Mouse (Mus musculus) CH12F3 (cell line): ENCODE measurements around the gene Rnf41.

Experiments used
- in situ Hi-C: fragments of 300-500 bp; cut with MboI; formaldehyde crosslinking; loops from 2 replicates; pipeline ENCODE4 v1.14.3; 2020; ENCODE audit warnings: low sequenced_read_pairs

Gene Rnf41

GRCm38 (mm10) chr10:128424604-128425003, 13.1 kb downstream of the Rnf41 start:
- in situ Hi-C loops, result no loop called here

GRCm38 (mm10) chr10:128425260-128425659, 13.8 kb downstream of the Rnf41 start:
- in situ Hi-C loops, result no loop called here

- in situ Hi-C loops, result no loop called here
These were observed 17.6 kb downstream of the Rnf41 start for GRCm38 (mm10) chr10:128429052-128429451.

GRCm38 (mm10) chr10:128429454-128429853, 18.0 kb downstream of the Rnf41 start:
- in situ Hi-C loops, result no loop called here

GRCm38 (mm10) chr10:128433417-128433816, 22.0 kb downstream of the Rnf41 start:
- in situ Hi-C loops, result no loop called here

GRCm38 (mm10) chr10:128434681-128435080, 23.2 kb downstream of the Rnf41 start:
- in situ Hi-C loops, result no loop called here

- in situ Hi-C loops, result no loop called here
These were observed 23.8 kb downstream of the Rnf41 start for GRCm38 (mm10) chr10:128435186-128435823.

GRCm38 (mm10) chr10:128435873-128436272, 24.4 kb downstream of the Rnf41 start:
- in situ Hi-C loops, result no loop called here

GRCm38 (mm10) chr10:128436376-128436775, 24.9 kb downstream of the Rnf41 start:
- in situ Hi-C loops, result no loop called here

GRCm38 (mm10) chr10:128438675-128439279, 27.3 kb downstream of the Rnf41 start:
- in situ Hi-C loops, result no loop called here

- in situ Hi-C loops, result no loop called here
These were observed 28.9 kb downstream of the Rnf41 start for GRCm38 (mm10) chr10:128440407-128440806.

- in situ Hi-C loops, result no loop called here
These were observed 30.1 kb downstream of the Rnf41 start for GRCm38 (mm10) chr10:128441324-128442119.

GRCm38 (mm10) chr10:128442718-128443117, 31.3 kb downstream of the Rnf41 start:
- in situ Hi-C loops, result no loop called here

GRCm38 (mm10) chr10:128444354-128444753, 32.9 kb downstream of the Rnf41 start:
- in situ Hi-C loops, result no loop called here

- in situ Hi-C loops, result no loop called here
These were observed 34.0 kb downstream of the Rnf41 start for GRCm38 (mm10) chr10:128445407-128445806.

GRCm38 (mm10) chr10:128451014-128451413, 39.6 kb downstream of the Rnf41 start:
- in situ Hi-C loops, result no loop called here

GRCm38 (mm10) chr10:128454471-128454870, 43.0 kb downstream of the Rnf41 start:
- in situ Hi-C loops, result no loop called here

- in situ Hi-C loops, result no loop called here
These were observed 43.8 kb downstream of the Rnf41 start for GRCm38 (mm10) chr10:128455280-128455679.

- in situ Hi-C loops, result no loop called here
These were observed 46.2 kb downstream of the Rnf41 start for GRCm38 (mm10) chr10:128457676-128458075.

- in situ Hi-C loops, result no loop called here
These were observed 46.9 kb downstream of the Rnf41 start for GRCm38 (mm10) chr10:128458348-128458718.

- in situ Hi-C loops, result no loop called here
These were observed 47.4 kb downstream of the Rnf41 start, which contains the start of gene Smarcc2 for GRCm38 (mm10) chr10:128458719-128459408. Smarcc2 (plus strand) TSS chr10:128459248.
